Comparison of ENCODE assay signal across 10 mouse cellular contexts in genomic region chr2:166000242-166000641, GRCm38 (mm10). TPM values are rescaled to one million over a fixed set of nuclear protein-coding genes. Genes with fewer than 3 reads are reported as not detected.
DNase-seq lines count a peak whose midpoint lies in the region; ATAC-seq and TF ChIP-seq lines count a peak whose summit lies in the region.
"Had no signal": no experiment of that assay in that cellular context is flagged by ENCODE, and none has a peak within 500 bp of the region (broad histone marks: within the 10 kb centered on the region; RNA-seq: fewer than 3 reads in every experiment).

No protein-coding gene starts in this region.

- DNase-seq in heart, adult 18-20 months: no peak
- no peak for DNase-seq in midbrain, embryonic 10.5 days (ENCODE audit: low spot score)
- no peak for DNase-seq in midbrain, postnatal 0 days (ENCODE audit: low spot score)
- DNase-seq in forebrain, embryonic 11.5 days (ENCODE audit: low spot score): no peak
- DNase-seq in thymus, adult 2 months: no peak
- DNase-seq: layer of hippocampus, postnatal 36 days; lung, postnatal 36 days had no signal

- peak overlapping the region; percentile 22 for H3K4me2 ChIP-seq in heart, embryonic 14.5 days (ENCODE audit: low read length)
- H3K4me2 ChIP-seq in midbrain, postnatal 0 days (ENCODE audit: low read depth, low read length, poor library complexity, severe bottlenecking): no peak overlapping the region
- H3K4me2 ChIP-seq in forebrain, embryonic 11.5 days (ENCODE audit: low read depth, low read length, severe bottlenecking): peak overlapping the region; percentile 33; the same call in 1 of the 2 replicates
- H3K4me2 ChIP-seq in midbrain, embryonic 16.5 days (ENCODE audit: low read length): no peak overlapping the region
- H3K4me2 ChIP-seq in intestine, postnatal 0 days (replicated peaks; ENCODE audit: low read depth): no peak overlapping the region

- H3K9me3 ChIP-seq in heart, embryonic 14.5 days (ENCODE audit: control insufficient read depth, low read length): no peaks in the 10 kb centered on the region
- no peaks in the 10 kb centered on the region for H3K9me3 ChIP-seq in midbrain, embryonic 10.5 days (replicated peaks)
- H3K9me3 ChIP-seq in midbrain, postnatal 0 days (ENCODE audit: low read length): no peaks in the 10 kb centered on the region
- H3K9me3 ChIP-seq in forebrain, embryonic 11.5 days (ENCODE audit: control insufficient read depth, low read length): no peaks in the 10 kb centered on the region
- no peaks in the 10 kb centered on the region for H3K9me3 ChIP-seq in midbrain, embryonic 16.5 days (replicated peaks; ENCODE audit: control insufficient read depth, low read length, poor library complexity, severe bottlenecking)
- H3K9me3 ChIP-seq in intestine, postnatal 0 days (ENCODE audit: control insufficient read depth): no peaks in the 10 kb centered on the region

- TF ChIP-seq CTCF in midbrain, postnatal 0 days (IDR thresholded peaks at IDR 0.05): no peak
- TF ChIP-seq CTCF in intestine, postnatal 0 days (IDR thresholded peaks at IDR 0.05; ENCODE audit: low read depth): no peak
- no peak for TF ChIP-seq CTCF in thymus, adult 2 months (IDR thresholded peaks at IDR 0.05; ENCODE audit: borderline replicate concordance, control insufficient read depth, extremely low read depth, insufficient read depth, low read length, poor library complexity)

- no peak for TF ChIP-seq POLR2A in thymus, adult 2 months (IDR thresholded peaks at IDR 0.05; ENCODE audit: control insufficient read depth, extremely low read depth, insufficient read depth, low read length, poor library complexity)

- no peak overlapping the region for H3K27ac ChIP-seq in heart, embryonic 14.5 days (replicated peaks in 1 of 2; ENCODE audit: control insufficient read depth in 1 of 2, insufficient read depth in 1 of 2, low read depth in 2 of 2, low read length in 2 of 2)
- peak overlapping the region; percentile 88 for H3K27ac ChIP-seq in midbrain, embryonic 10.5 days (replicated peaks)
- H3K27ac ChIP-seq in midbrain, postnatal 0 days (ENCODE audit: low read depth, low read length): no peak overlapping the region
- H3K27ac ChIP-seq in forebrain, embryonic 11.5 days (ENCODE audit: low read depth, low read length): peak overlapping the region; percentile 84
- peak overlapping the region; percentile 6; the same call in 1 of the 2 replicates for H3K27ac ChIP-seq in midbrain, embryonic 16.5 days (ENCODE audit: low read length)
- H3K27ac ChIP-seq in intestine, postnatal 0 days (ENCODE audit: low read depth, low read length): no peak overlapping the region
- H3K27ac ChIP-seq in thymus, adult 2 months (ENCODE audit: control insufficient read depth, insufficient read depth, low read length): no peak overlapping the region

- 0 out of 2 replicates have a peak, but pooled peaks cover 3% of the 10 kb centered on the region for H3K36me3 ChIP-seq in heart, embryonic 14.5 days (ENCODE audit: control insufficient read depth, insufficient read depth, low read length)
- no peaks in the 10 kb centered on the region for H3K36me3 ChIP-seq in midbrain, embryonic 10.5 days
- H3K36me3 ChIP-seq in midbrain, postnatal 0 days (ENCODE audit: insufficient read depth, low read length): no peaks in the 10 kb centered on the region
- no peaks in the 10 kb centered on the region for H3K36me3 ChIP-seq in forebrain, embryonic 11.5 days (ENCODE audit: control insufficient read depth, insufficient read depth, low read length)
- H3K36me3 ChIP-seq in midbrain, embryonic 16.5 days (ENCODE audit: control insufficient read depth, insufficient read depth, low read length): no peaks in the 10 kb centered on the region
- H3K36me3 ChIP-seq in intestine, postnatal 0 days (ENCODE audit: control insufficient read depth, insufficient read depth): no peaks in the 10 kb centered on the region
- H3K36me3 ChIP-seq in thymus, adult 2 months (ENCODE audit: control insufficient read depth, insufficient read depth, low read length): no peaks in the 10 kb centered on the region

- H3K4me1 ChIP-seq in heart, embryonic 14.5 days (ENCODE audit: control insufficient read depth in 2 of 2, insufficient read depth in 2 of 2, low read length in 2 of 2): peaks cover 9 to 32% of the 10 kb centered on the region in 2 experiments
- H3K4me1 ChIP-seq in midbrain, embryonic 10.5 days: peaks cover 46% of the 10 kb centered on the region
- 0 out of 2 replicates have a peak, but pooled peaks cover 3% of the 10 kb centered on the region for H3K4me1 ChIP-seq in midbrain, postnatal 0 days (ENCODE audit: insufficient read depth, low read length)
- H3K4me1 ChIP-seq in forebrain, embryonic 11.5 days (replicated peaks; ENCODE audit: control insufficient read depth, insufficient read depth, low read length): peaks cover 11% of the 10 kb centered on the region
- peaks cover 25% of the 10 kb centered on the region for H3K4me1 ChIP-seq in midbrain, embryonic 16.5 days (ENCODE audit: control insufficient read depth, insufficient read depth, low read length)
- no peaks in the 10 kb centered on the region for H3K4me1 ChIP-seq in intestine, postnatal 0 days (replicated peaks; ENCODE audit: control insufficient read depth, insufficient read depth, low read length)
- peaks cover 20% of the 10 kb centered on the region for H3K4me1 ChIP-seq in thymus, adult 2 months (replicated peaks; ENCODE audit: control insufficient read depth, insufficient read depth, low read length)

- no peak for ATAC-seq in heart, embryonic 14.5 days (ENCODE audit: insufficient number of reproducible peaks, insufficient read depth, low FRiP score, low read depth)
- no peak for ATAC-seq in midbrain, postnatal 0 days (ENCODE audit: low FRiP score)
- no peak for ATAC-seq in forebrain, embryonic 11.5 days (replicated peaks; ENCODE audit: low FRiP score)
- no peak for ATAC-seq in midbrain, embryonic 16.5 days
- no peak for ATAC-seq in intestine, postnatal 0 days

- no peaks in the 10 kb centered on the region for H3K27me3 ChIP-seq in heart, embryonic 14.5 days (ENCODE audit: control insufficient read depth, insufficient read depth, low read length)
- H3K27me3 ChIP-seq in midbrain, embryonic 10.5 days (ENCODE audit: low read depth, poor library complexity, severe bottlenecking): no peaks in the 10 kb centered on the region
- H3K27me3 ChIP-seq in midbrain, postnatal 0 days (ENCODE audit: insufficient read depth, low read length): no peaks in the 10 kb centered on the region
- no peaks in the 10 kb centered on the region for H3K27me3 ChIP-seq in forebrain, embryonic 11.5 days (ENCODE audit: control insufficient read depth, insufficient read depth, low read length)
- no peaks in the 10 kb centered on the region for H3K27me3 ChIP-seq in midbrain, embryonic 16.5 days (ENCODE audit: control insufficient read depth, insufficient read depth, low read depth, low read length)
- H3K27me3 ChIP-seq in intestine, postnatal 0 days (replicated peaks; ENCODE audit: control insufficient read depth, insufficient read depth, low read length): no peaks in the 10 kb centered on the region
- no peaks in the 10 kb centered on the region for H3K27me3 ChIP-seq in thymus, adult 2 months (ENCODE audit: control insufficient read depth, insufficient read depth, low read length)

- no peak overlapping the region for H3K9ac ChIP-seq in heart, embryonic 14.5 days (ENCODE audit: low read length)
- H3K9ac ChIP-seq in midbrain, postnatal 0 days (replicated peaks; ENCODE audit: low read length, poor library complexity, severe bottlenecking): no peak overlapping the region
- H3K9ac ChIP-seq in forebrain, embryonic 11.5 days (ENCODE audit: low read length): no peak overlapping the region
- no peak overlapping the region for H3K9ac ChIP-seq in midbrain, embryonic 16.5 days (ENCODE audit: low read depth, low read length)
- H3K9ac ChIP-seq in intestine, postnatal 0 days (ENCODE audit: low read depth, low read length): no peak overlapping the region

- 30% methylated on average over 5 of the region's 5 CpGs for WGBS in heart, embryonic 14.5 days
- WGBS in midbrain, embryonic 10.5 days: 7% methylated on average over 5 of the region's 5 CpGs
- 16% methylated on average over 5 of the region's 5 CpGs for WGBS in midbrain, postnatal 0 days
- 4% methylated on average over 5 of the region's 5 CpGs for WGBS in forebrain, embryonic 11.5 days
- 8% methylated on average over 5 of the region's 5 CpGs for WGBS in midbrain, embryonic 16.5 days
- WGBS in intestine, postnatal 0 days: 47% methylated on average over 5 of the region's 5 CpGs
- WGBS in thymus, adult 2 months: 25% methylated on average over 5 of the region's 5 CpGs

- H3K4me3 ChIP-seq in heart, embryonic 14.5 days (ENCODE audit: control insufficient read depth in 1 of 2, insufficient read depth in 1 of 2, low read depth in 1 of 2, low read length in 2 of 2): no peak overlapping the region
- peak overlapping the region; percentile 36 for H3K4me3 ChIP-seq in midbrain, embryonic 10.5 days
- no peak overlapping the region for H3K4me3 ChIP-seq in midbrain, postnatal 0 days (ENCODE audit: low read depth, low read length)
- no peak overlapping the region for H3K4me3 ChIP-seq in forebrain, embryonic 11.5 days (ENCODE audit: low read depth, low read length)
- H3K4me3 ChIP-seq in midbrain, embryonic 16.5 days (ENCODE audit: low read depth, low read length): no peak overlapping the region
- no peak overlapping the region for H3K4me3 ChIP-seq in intestine, postnatal 0 days (ENCODE audit: low read depth, low read length)
- H3K4me3 ChIP-seq in thymus, adult 2 months (ENCODE audit: control insufficient read depth, insufficient read depth, low read length): no peak overlapping the region

RNA-seq across cellular contexts. Expression of gene Ncoa3, which starts 7.8 kb away (rescaled TPM):
- 12.5 and 13.1 TPM in 2 replicates for polyA plus RNA-seq in heart, embryonic 14.5 days (2014; fragmentation: Nextera tagmentation; extraction: Ambion mirVana)
- 10 to 100 TPM; 29.2 to 30.2 TPM for total RNA-seq in heart, adult 18-20 months (2021)
- polyA plus RNA-seq in midbrain, embryonic 10.5 days (2016; fragmentation: Nextera tagmentation; extraction: Ambion mirVana): 15.2 and 15.9 TPM in 2 replicates
- total RNA-seq in midbrain, postnatal 0 days (2014; rRNA removed): 40.8 and 40.9 TPM in 2 replicates
- polyA plus RNA-seq in midbrain, postnatal 0 days (2015; fragmentation: Nextera tagmentation; extraction: Ambion mirVana): 12.6 and 14.9 TPM in 2 replicates
- polyA plus RNA-seq in forebrain, embryonic 11.5 days (2014; fragmentation: Nextera tagmentation; extraction: Ambion mirVana): 17.4 and 18.1 TPM in 2 replicates
- 15.5 and 16.0 TPM in 2 replicates for polyA plus RNA-seq in midbrain, embryonic 16.5 days (2015; fragmentation: Nextera tagmentation; extraction: Ambion mirVana)
- 4.7 and 5.7 TPM in 2 replicates for polyA plus RNA-seq in intestine, postnatal 0 days (2015; fragmentation: Nextera tagmentation; extraction: Ambion mirVana)
- 70.0 and 73.4 TPM in 2 replicates for polyA plus RNA-seq in thymus, adult 2 months (2012; rRNA removed)

Comparison
In these comparisons a context has a peak if more than half of its experiments do, and no peak if none do; other contexts are left out.
1. H3K27ac ChIP-seq: peak in midbrain, embryonic 10.5 days (single experiment), forebrain, embryonic 11.5 days (single experiment) and midbrain, embryonic 16.5 days (single experiment); none in heart, embryonic 14.5 days (0 of 2), midbrain, postnatal 0 days (single experiment), intestine, postnatal 0 days (single experiment) and thymus, adult 2 months (single experiment).
2. H3K4me2 ChIP-seq: peak in heart, embryonic 14.5 days (single experiment) and forebrain, embryonic 11.5 days (single experiment); none in midbrain, postnatal 0 days (single experiment), midbrain, embryonic 16.5 days (single experiment) and intestine, postnatal 0 days (single experiment).